Mouse (Mus musculus): ENCODE measurements around the gene Snrnp48. TPM values are rescaled to one million over a fixed set of nuclear protein-coding genes. Genes with fewer than 3 reads are reported as not detected.
A peak's percentile ranks its signal among the peaks of the same experiment; 100 is the strongest.

Gene Snrnp48
- 35.2 and 36.2 TPM in 2 replicates for polyA plus RNA-seq (2016; fragmentation: Nextera tagmentation; extraction: Ambion mirVana)

DNA sequence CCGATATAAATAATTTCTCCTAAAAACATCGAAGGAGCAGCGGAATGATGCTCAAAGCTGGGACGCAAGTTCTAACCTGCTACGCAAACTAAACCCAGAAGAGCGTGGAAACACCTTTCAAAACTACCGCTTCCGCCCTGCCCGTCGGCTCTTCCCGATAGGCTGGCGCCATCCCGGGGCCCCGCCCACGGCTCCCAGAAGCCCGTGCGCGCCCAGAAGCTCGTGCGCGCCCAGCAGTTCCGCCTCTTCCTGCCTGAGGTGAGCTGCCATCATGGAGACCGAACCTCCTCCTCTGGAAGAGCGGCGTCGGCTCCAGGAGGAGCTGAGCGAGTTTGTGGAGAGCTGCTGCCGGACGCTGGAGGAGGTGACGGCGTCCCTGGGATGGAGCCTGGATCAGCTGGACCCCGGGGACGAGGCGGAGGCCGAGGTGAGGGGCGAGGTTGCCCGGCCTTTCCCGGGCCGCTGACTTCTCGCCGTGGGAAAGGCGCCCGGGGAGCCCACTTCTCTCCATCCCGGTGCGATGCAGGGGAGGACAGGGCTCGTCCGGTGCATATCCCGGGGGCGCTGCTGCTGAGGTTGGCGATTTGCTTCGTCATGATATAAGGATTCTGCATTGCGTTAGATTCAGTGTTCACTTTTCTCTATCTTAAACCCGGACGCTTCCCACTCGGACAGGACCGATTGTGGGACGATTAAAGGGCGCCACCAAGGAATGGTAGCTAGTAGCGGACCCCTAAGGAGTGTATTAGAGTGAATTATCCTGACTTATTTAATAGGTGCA is at the start of gene Snrnp48:
Gene Snrnp48, plus strand, starts transcription at position 237 of the 781 bp plus-strand sequence.
- Histone ChIP-seq H3K27ac (replicated peaks) (peak within 1 kb of the TSS; percentile 92), H3K4me3 (peak within 1 kb of the TSS; percentile 90), H3K4me1 (peaks cover 9% of the 10 kb centered on the region), H3K9me3 (no peaks in the 10 kb centered on the region), H3K36me3 (replicated peaks) (peaks cover 24% of the 10 kb centered on the region), H3K27me3 (replicated peaks; ENCODE audit: low read depth, poor library complexity, severe bottlenecking) (no peaks in the 10 kb centered on the region)
- under 1% methylated on average over 59 of the region's 59 CpGs for WGBS
- DNase-seq (ENCODE audit: low spot score), result peak; percentile 94

- 1% methylated on average over 2 of the region's 2 CpGs for WGBS
Measured at GRCm38 (mm10) chr13:38155523-38155922, 49.2 kb upstream of the Snrnp48 start.

GRCm38 (mm10) chr13:38157635-38158034 is 47.1 kb upstream of the Snrnp48 start:
- no peak for DNase-seq (ENCODE audit: low spot score)
- Histone ChIP-seq H3K9me3 (no peaks in the 10 kb centered on the region), H3K27ac (replicated peaks) (no peak overlapping the region), H3K36me3 (replicated peaks) (no peaks in the 10 kb centered on the region), H3K4me1 (peaks cover 19% of the 10 kb centered on the region), H3K27me3 (replicated peaks; ENCODE audit: low read depth, poor library complexity, severe bottlenecking) (peaks cover 54% of the 10 kb centered on the region), H3K4me3 (no peak overlapping the region)
- 17% methylated on average over 6 of the region's 6 CpGs for WGBS

More at GRCm38 (mm10) chr13:38155523-38155922, 49.2 kb upstream of the Snrnp48 start:
- peak; percentile 57 for DNase-seq (ENCODE audit: low spot score)
- Histone ChIP-seq H3K27me3 (replicated peaks; ENCODE audit: low read depth, poor library complexity, severe bottlenecking) (peaks cover 75% of the 10 kb centered on the region), H3K27ac (replicated peaks) (no peak overlapping the region), H3K4me3 (no peak overlapping the region), H3K4me1 (peaks cover 38% of the 10 kb centered on the region), H3K36me3 (replicated peaks) (no peaks in the 10 kb centered on the region), H3K9me3 (no peaks in the 10 kb centered on the region)

DNA sequence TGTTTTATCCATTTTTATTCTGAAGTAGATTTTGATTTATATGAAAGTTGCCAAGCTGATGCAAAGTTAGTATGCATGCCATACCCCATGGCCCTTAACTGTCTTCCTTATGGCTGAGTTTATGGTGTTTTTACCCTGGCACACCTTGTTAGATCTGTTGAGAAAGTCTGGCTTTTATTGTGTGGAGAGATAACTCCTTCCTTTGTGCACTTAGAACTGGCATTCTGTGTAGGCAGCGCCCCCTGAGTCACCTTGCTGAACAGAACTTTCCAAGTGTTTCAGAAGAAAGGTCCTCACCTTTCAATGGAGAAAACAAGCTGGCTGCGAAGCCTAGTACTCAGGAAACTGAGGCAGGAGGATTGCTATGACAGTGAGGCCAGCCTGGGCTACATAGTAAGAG is 42.7 kb upstream of the Snrnp48 start:
- no peak for DNase-seq (ENCODE audit: low spot score)
- no peak overlapping the region for H3K4me3 ChIP-seq
- H3K9me3 ChIP-seq, result no peaks in the 10 kb centered on the region
- WGBS, result 77% methylated on average over 2 of the region's 2 CpGs
- H3K4me1 ChIP-seq, result peaks cover 8% of the 10 kb centered on the region; the same call in 1 of the 2 replicates
- no peaks in the 10 kb centered on the region for H3K36me3 ChIP-seq (replicated peaks)
- H3K27ac ChIP-seq (replicated peaks), result no peak overlapping the region
- peaks cover 23% of the 10 kb centered on the region for H3K27me3 ChIP-seq (replicated peaks; ENCODE audit: low read depth, poor library complexity, severe bottlenecking)

- H3K9me3 ChIP-seq, result no peaks in the 10 kb centered on the region
- WGBS, result 56% methylated on average over 11 of the region's 11 CpGs
- H3K27ac ChIP-seq (replicated peaks), result no peak overlapping the region
- peaks cover 18% of the 10 kb centered on the region for H3K27me3 ChIP-seq (replicated peaks; ENCODE audit: low read depth, poor library complexity, severe bottlenecking)
- no peaks in the 10 kb centered on the region for H3K36me3 ChIP-seq (replicated peaks)
- DNase-seq (ENCODE audit: low spot score), result no peak
- H3K4me3 ChIP-seq, result no peak overlapping the region
- H3K4me1 ChIP-seq, result peaks cover 7% of the 10 kb centered on the region; the same call in 1 of the 2 replicates
Measured at GRCm38 (mm10) chr13:38162668-38163067, 42.1 kb upstream of the Snrnp48 start.

GRCm38 (mm10) chr13:38164932-38165331 is 39.8 kb upstream of the Snrnp48 start:
- H3K27ac ChIP-seq (replicated peaks), result no peak overlapping the region
- DNase-seq (ENCODE audit: low spot score), result no peak
- no peaks in the 10 kb centered on the region for H3K9me3 ChIP-seq
- H3K27me3 ChIP-seq (replicated peaks; ENCODE audit: low read depth, poor library complexity, severe bottlenecking), result no peaks in the 10 kb centered on the region
- H3K4me3 ChIP-seq, result no peak overlapping the region
- H3K36me3 ChIP-seq (replicated peaks), result no peaks in the 10 kb centered on the region
- WGBS, result 88% methylated on average over 11 of the region's 11 CpGs
- H3K4me1 ChIP-seq, result no peaks in the 10 kb centered on the region; the same call in 1 of the 2 replicates

DNA sequence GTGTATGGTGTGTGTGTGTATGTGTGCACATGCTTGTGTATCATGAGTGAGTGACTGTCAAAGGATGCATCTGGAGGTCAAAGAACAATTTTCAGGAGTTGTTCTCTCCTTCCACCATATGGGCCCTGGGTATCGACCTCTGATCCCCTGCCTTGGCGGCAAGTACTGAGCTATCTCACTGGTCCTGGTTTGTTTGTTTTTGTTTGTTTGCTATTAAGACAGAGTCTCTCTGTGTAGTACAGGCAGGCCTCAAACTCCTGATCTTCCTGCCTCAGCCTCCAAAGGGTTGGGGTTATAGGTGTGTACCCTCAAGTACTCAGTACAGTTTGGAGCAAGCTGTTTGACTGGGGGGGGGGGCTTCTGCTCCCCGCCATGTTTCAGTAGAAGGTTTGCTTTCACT is 37.7 kb upstream of the Snrnp48 start:
- Histone ChIP-seq H3K27ac (replicated peaks) (no peak overlapping the region), H3K27me3 (replicated peaks; ENCODE audit: low read depth, poor library complexity, severe bottlenecking) (no peaks in the 10 kb centered on the region), H3K4me3 (no peak overlapping the region), H3K4me1 (peaks cover 6% of the 10 kb centered on the region), H3K9me3 (no peaks in the 10 kb centered on the region), H3K36me3 (replicated peaks) (no peaks in the 10 kb centered on the region)
- no peak for DNase-seq (ENCODE audit: low spot score)
- WGBS, result 83% methylated on average over 3 of the region's 3 CpGs

DNA sequence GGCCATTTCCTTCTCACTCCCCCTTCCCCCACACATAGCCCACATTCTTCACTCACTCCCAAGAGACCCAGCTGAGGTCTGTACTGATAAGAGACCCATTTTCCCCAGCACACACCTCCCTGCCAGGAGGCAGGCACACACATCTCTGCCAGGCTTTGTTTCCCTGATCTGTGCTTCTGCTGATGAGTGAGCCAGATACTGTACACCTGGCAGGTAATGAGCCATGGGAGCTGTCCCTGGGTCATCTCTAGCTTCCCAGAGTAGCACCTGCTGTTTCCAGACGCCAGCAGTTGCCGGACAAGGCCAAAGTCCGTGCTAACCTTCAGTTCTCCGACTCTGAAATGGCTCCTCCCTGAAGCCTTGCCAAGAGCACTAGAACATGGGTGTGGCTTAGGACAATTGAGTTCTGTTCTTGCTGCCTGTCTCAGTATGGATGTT is 34.0 kb upstream of the Snrnp48 start:
- Histone ChIP-seq H3K27me3 (replicated peaks; ENCODE audit: low read depth, poor library complexity, severe bottlenecking) (no peaks in the 10 kb centered on the region), H3K4me1 (peaks cover 6% of the 10 kb centered on the region), H3K4me3 (no peak overlapping the region), H3K27ac (replicated peaks) (0 out of 2 replicates have a peak overlapping the region, but pooled peaks have one; percentile 6), H3K9me3 (no peaks in the 10 kb centered on the region), H3K36me3 (replicated peaks) (no peaks in the 10 kb centered on the region)
- no peak for DNase-seq (ENCODE audit: low spot score)
- WGBS, result 42% methylated on average over 4 of the region's 4 CpGs

DNA sequence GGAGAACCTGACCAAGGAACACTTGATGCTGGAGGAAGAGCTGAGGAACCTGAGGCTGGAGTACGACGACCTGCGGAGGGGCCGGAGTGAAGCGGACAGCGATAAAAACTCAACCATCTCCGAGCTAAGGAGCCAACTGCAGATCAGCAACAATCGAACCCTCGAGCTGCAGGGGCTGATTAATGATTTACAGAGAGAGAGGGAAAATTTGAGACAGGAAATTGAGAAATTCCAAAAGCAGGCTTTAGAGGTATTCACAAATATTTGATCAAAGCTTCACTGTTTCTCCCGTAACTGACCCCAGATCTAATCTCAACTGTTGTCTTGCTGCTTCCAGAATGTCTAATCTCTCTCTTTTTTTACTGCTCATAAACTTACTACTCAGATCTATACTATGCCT is 11.3 kb upstream of the Snrnp48 start:
- Histone ChIP-seq H3K9me3 (peaks cover 28% of the 10 kb centered on the region), H3K27me3 (replicated peaks; ENCODE audit: low read depth, poor library complexity, severe bottlenecking) (no peaks in the 10 kb centered on the region), H3K27ac (replicated peaks) (no peak overlapping the region), H3K36me3 (replicated peaks) (peaks cover 43% of the 10 kb centered on the region), H3K4me3 (no peak overlapping the region), H3K4me1 (no peaks in the 10 kb centered on the region)
- no peak for DNase-seq (ENCODE audit: low spot score)
- WGBS, result 92% methylated on average over 10 of the region's 10 CpGs

- Histone ChIP-seq H3K27me3 (replicated peaks; ENCODE audit: low read depth, poor library complexity, severe bottlenecking) (no peaks in the 10 kb centered on the region), H3K36me3 (replicated peaks) (peaks cover 13% of the 10 kb centered on the region), H3K27ac (replicated peaks) (no peak overlapping the region), H3K9me3 (peaks cover 12% of the 10 kb centered on the region), H3K4me3 (no peak overlapping the region), H3K4me1 (peaks cover 9% of the 10 kb centered on the region)
- DNase-seq (ENCODE audit: low spot score), result no peak
- WGBS, result 83% methylated on average over 6 of the region's 6 CpGs
Measured at GRCm38 (mm10) chr13:38201413-38201812, 3.3 kb upstream of the Snrnp48 start.

GRCm38 (mm10) chr13:38204171-38204570 is 567 bp upstream of the Snrnp48 start:
- H3K4me1 ChIP-seq, result peaks cover 9% of the 10 kb centered on the region
- no peaks in the 10 kb centered on the region for H3K27me3 ChIP-seq (replicated peaks; ENCODE audit: low read depth, poor library complexity, severe bottlenecking)

DNA sequence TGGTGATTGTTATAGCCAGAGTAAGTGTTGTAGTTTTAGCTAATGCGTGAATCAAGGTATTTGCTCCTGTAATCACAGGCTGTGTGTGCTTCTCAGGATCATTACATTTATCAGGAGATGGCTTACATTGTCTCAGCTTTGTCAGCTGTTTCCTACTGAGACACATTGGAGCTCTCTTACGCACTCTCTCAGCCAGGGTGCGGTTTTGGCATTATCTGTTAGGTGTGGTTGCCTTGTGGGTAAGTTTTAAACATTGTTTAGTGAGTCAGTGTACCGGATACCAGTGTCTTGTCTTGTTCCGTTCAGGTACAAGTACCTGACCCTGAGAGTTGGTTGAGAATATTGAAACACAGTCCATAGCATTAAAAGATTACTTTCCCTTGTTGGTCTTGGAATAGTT is 6.4 kb downstream of the Snrnp48 start:
- 95% methylated on average over 5 of the region's 5 CpGs for WGBS
- H3K4me3 ChIP-seq, result no peak overlapping the region
- H3K36me3 ChIP-seq (replicated peaks), result peaks cover 82% of the 10 kb centered on the region

More at GRCm38 (mm10) chr13:38204171-38204570, 567 bp upstream of the Snrnp48 start:
- peaks cover 17% of the 10 kb centered on the region for H3K36me3 ChIP-seq (replicated peaks)
- peak overlapping the region; percentile 90 for H3K4me3 ChIP-seq
- no peaks in the 10 kb centered on the region for H3K9me3 ChIP-seq
- no peak overlapping the region for H3K27ac ChIP-seq (replicated peaks)
- no peak for DNase-seq (ENCODE audit: low spot score)
- 61% methylated on average over 4 of the region's 4 CpGs for WGBS

GRCm38 (mm10) chr13:38218686-38219085 is 13.9 kb downstream of the Snrnp48 start:
- Histone ChIP-seq H3K36me3 (replicated peaks) (peaks cover 97% of the 10 kb centered on the region), H3K27me3 (replicated peaks; ENCODE audit: low read depth, poor library complexity, severe bottlenecking) (no peaks in the 10 kb centered on the region), H3K4me3 (no peak overlapping the region), H3K4me1 (no peaks in the 10 kb centered on the region), H3K27ac (replicated peaks) (no peak overlapping the region), H3K9me3 (no peaks in the 10 kb centered on the region)
- WGBS, result 93% methylated on average over 3 of the region's 3 CpGs
- DNase-seq (ENCODE audit: low spot score), result no peak

More for the DNA sequence above, 6.4 kb downstream of the Snrnp48 start:
- Histone ChIP-seq H3K27ac (replicated peaks) (no peak overlapping the region), H3K4me1 (peaks cover 3% of the 10 kb centered on the region), H3K9me3 (no peaks in the 10 kb centered on the region), H3K27me3 (replicated peaks; ENCODE audit: low read depth, poor library complexity, severe bottlenecking) (no peaks in the 10 kb centered on the region)
- DNase-seq (ENCODE audit: low spot score), result no peak

Measured in embryonic facial prominence, embryonic 10.5 days (tissue).